Mouse (Mus musculus): Measurements from ENCODE around the gene Col11a1. TPM values are rescaled to one million over a fixed set of nuclear protein-coding genes. Genes with fewer than 3 reads are reported as not detected.

Col11a1 gene
- not detected in 2 replicates for polyA plus RNA-seq (2012; ENCODE audit: insufficient read depth, insufficient read length, low replicate concordance, missing spikeins)

GRCm38 (mm10) chr3:114029971-114030635 lies at the start of gene Col11a1:
Col11a1 (plus strand) TSS chr3:114030540.
- WGBS = 2% methylated on average over 19 of the region's 19 CpGs

DNA sequence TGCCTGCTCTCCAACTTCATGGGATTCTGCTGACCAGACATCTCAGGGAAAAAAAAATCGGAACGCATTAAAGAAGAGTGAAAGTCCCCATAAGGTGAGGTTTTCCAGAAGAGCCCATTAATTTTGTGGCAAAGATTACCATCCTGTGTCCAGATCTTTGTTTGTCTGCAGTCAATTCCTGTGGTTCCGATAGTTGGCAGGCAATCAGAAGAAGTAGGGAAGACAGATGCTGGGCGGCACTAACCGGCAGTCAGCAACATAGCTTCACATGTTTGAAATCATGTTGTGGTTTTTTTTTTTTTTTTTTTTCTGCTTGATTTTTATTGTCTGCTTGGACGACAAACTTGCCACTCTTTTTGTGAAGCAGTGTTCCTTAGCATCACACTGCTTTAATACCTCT lies 39.4 kb upstream of the Col11a1 start:
- TF ChIP-seq POLR2A (IDR thresholded peaks at IDR 0.05; ENCODE audit: insufficient read depth, low read depth, low read length) (no peak), CTCF (IDR thresholded peaks at IDR 0.05; ENCODE audit: insufficient read depth, low read depth, low read length) (no peak)

More at GRCm38 (mm10) chr3:114029971-114030635, at the start of gene Col11a1:
- peak within 1 kb of the TSS; percentile 72 for H3K4me3 ChIP-seq (ENCODE audit: insufficient read depth, low read depth, low read length)
- H3K4me1 ChIP-seq (ENCODE audit: control insufficient read depth, insufficient read depth, low read length) = peaks cover 12% of the 10 kb centered on the region
- TF ChIP-seq CTCF (IDR thresholded peaks at IDR 0.05; ENCODE audit: insufficient read depth, low read depth, low read length) = no peak
- TF ChIP-seq POLR2A (IDR thresholded peaks at IDR 0.05; ENCODE audit: insufficient read depth, low read depth, low read length) = no peak
- H3K27ac ChIP-seq (ENCODE audit: insufficient read depth, low read depth, low read length) = no peak within 1 kb of the TSS

GRCm38 (mm10) chr3:114030886-114031285 lies 546 bp downstream of the Col11a1 start:
- H3K4me1 ChIP-seq (ENCODE audit: control insufficient read depth, insufficient read depth, low read length) = peaks cover 12% of the 10 kb centered on the region
- peak overlapping the region; percentile 72 for H3K4me3 ChIP-seq (ENCODE audit: insufficient read depth, low read depth, low read length)
- TF ChIP-seq POLR2A (IDR thresholded peaks at IDR 0.05; ENCODE audit: insufficient read depth, low read depth, low read length) = no peak
- TF ChIP-seq CTCF (IDR thresholded peaks at IDR 0.05; ENCODE audit: insufficient read depth, low read depth, low read length) = no peak
- WGBS = 0% methylated on average over 9 of the region's 9 CpGs
- H3K27ac ChIP-seq (ENCODE audit: insufficient read depth, low read depth, low read length) = no peak overlapping the region

More for the DNA sequence above, 39.4 kb upstream of the Col11a1 start:
- Histone ChIP-seq H3K4me3 (ENCODE audit: insufficient read depth, low read depth, low read length) (no peak overlapping the region), H3K27ac (ENCODE audit: insufficient read depth, low read depth, low read length) (no peak overlapping the region), H3K4me1 (ENCODE audit: control insufficient read depth, insufficient read depth, low read length) (no peaks in the 10 kb centered on the region)
- WGBS = 74% methylated on average over 6 of the region's 6 CpGs

GRCm38 (mm10) chr3:114031351-114032213 lies 1.2 kb downstream of the Col11a1 start:
- TF ChIP-seq POLR2A (IDR thresholded peaks at IDR 0.05; ENCODE audit: insufficient read depth, low read depth, low read length) (no peak), CTCF (IDR thresholded peaks at IDR 0.05; ENCODE audit: insufficient read depth, low read depth, low read length) (no peak)
- under 1% methylated on average over 21 of the region's 21 CpGs for WGBS
- H3K27ac ChIP-seq (ENCODE audit: insufficient read depth, low read depth, low read length) = no peak overlapping the region
- H3K4me3 ChIP-seq (ENCODE audit: insufficient read depth, low read depth, low read length) = peak overlapping the region; percentile 51
- H3K4me1 ChIP-seq (ENCODE audit: control insufficient read depth, insufficient read depth, low read length) = peaks cover 12% of the 10 kb centered on the region

GRCm38 (mm10) chr3:114032333-114032732 lies 2.0 kb downstream of the Col11a1 start:
- TF ChIP-seq CTCF (IDR thresholded peaks at IDR 0.05; ENCODE audit: insufficient read depth, low read depth, low read length) = no peak
- no peak for TF ChIP-seq POLR2A (IDR thresholded peaks at IDR 0.05; ENCODE audit: insufficient read depth, low read depth, low read length)

GRCm38 (mm10) chr3:114052406-114052805 lies 22.1 kb downstream of the Col11a1 start:
- no peak overlapping the region for H3K27ac ChIP-seq (ENCODE audit: insufficient read depth, low read depth, low read length)
- no peak overlapping the region for H3K4me3 ChIP-seq (ENCODE audit: insufficient read depth, low read depth, low read length)
- no peak for TF ChIP-seq POLR2A (IDR thresholded peaks at IDR 0.05; ENCODE audit: insufficient read depth, low read depth, low read length)
- no peak for TF ChIP-seq CTCF (IDR thresholded peaks at IDR 0.05; ENCODE audit: insufficient read depth, low read depth, low read length)
- no peaks in the 10 kb centered on the region for H3K4me1 ChIP-seq (ENCODE audit: control insufficient read depth, insufficient read depth, low read length)

More at GRCm38 (mm10) chr3:114032333-114032732, 2.0 kb downstream of the Col11a1 start:
- 4% methylated on average over 4 of the region's 4 CpGs for WGBS
- H3K4me3 ChIP-seq (ENCODE audit: insufficient read depth, low read depth, low read length) = peak overlapping the region; percentile 51
- peaks cover 12% of the 10 kb centered on the region for H3K4me1 ChIP-seq (ENCODE audit: control insufficient read depth, insufficient read depth, low read length)
- no peak overlapping the region for H3K27ac ChIP-seq (ENCODE audit: insufficient read depth, low read depth, low read length)

GRCm38 (mm10) chr3:114053501-114053900 lies 23.2 kb downstream of the Col11a1 start:
- H3K4me3 ChIP-seq (ENCODE audit: insufficient read depth, low read depth, low read length) = no peak overlapping the region
- 85% methylated on average over 3 of the region's 3 CpGs for WGBS
- no peak for TF ChIP-seq POLR2A (IDR thresholded peaks at IDR 0.05; ENCODE audit: insufficient read depth, low read depth, low read length)
- TF ChIP-seq CTCF (IDR thresholded peaks at IDR 0.05; ENCODE audit: insufficient read depth, low read depth, low read length) = no peak
- H3K27ac ChIP-seq (ENCODE audit: insufficient read depth, low read depth, low read length) = no peak overlapping the region
- H3K4me1 ChIP-seq (ENCODE audit: control insufficient read depth, insufficient read depth, low read length) = no peaks in the 10 kb centered on the region

DNA sequence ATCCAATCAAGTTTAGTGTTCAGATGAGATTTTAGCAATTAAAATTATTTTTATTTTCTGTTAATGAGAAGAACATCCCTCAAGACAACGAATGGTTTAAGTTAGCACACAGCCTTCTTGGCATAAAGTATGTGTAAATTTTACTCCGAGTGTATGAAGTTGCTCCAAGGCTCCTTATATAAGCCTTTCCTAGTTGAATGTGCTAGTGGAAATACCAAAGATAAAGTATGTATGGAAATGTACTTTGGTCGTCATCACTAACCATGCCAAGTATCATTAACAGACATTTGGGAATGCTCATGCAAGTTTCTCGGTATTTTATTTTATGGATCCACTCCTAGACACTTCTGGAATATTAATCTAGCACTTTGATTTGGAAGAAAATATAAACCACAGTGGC lies 34.8 kb downstream of the Col11a1 start:
- Histone ChIP-seq H3K4me1 (ENCODE audit: control insufficient read depth, insufficient read depth, low read length) (no peaks in the 10 kb centered on the region), H3K27ac (ENCODE audit: insufficient read depth, low read depth, low read length) (no peak overlapping the region), H3K4me3 (ENCODE audit: insufficient read depth, low read depth, low read length) (no peak overlapping the region)
- WGBS = 65% methylated on average over 4 of the region's 4 CpGs
- TF ChIP-seq POLR2A (IDR thresholded peaks at IDR 0.05; ENCODE audit: insufficient read depth, low read depth, low read length) = no peak
- TF ChIP-seq CTCF (IDR thresholded peaks at IDR 0.05; ENCODE audit: insufficient read depth, low read depth, low read length) = no peak

- H3K27ac ChIP-seq (ENCODE audit: insufficient read depth, low read depth, low read length) = no peak overlapping the region
- H3K4me3 ChIP-seq (ENCODE audit: insufficient read depth, low read depth, low read length) = no peak overlapping the region
- no peaks in the 10 kb centered on the region for H3K4me1 ChIP-seq (ENCODE audit: control insufficient read depth, insufficient read depth, low read length)
- WGBS = 9% methylated on average over 4 of the region's 4 CpGs
- TF ChIP-seq CTCF (IDR thresholded peaks at IDR 0.05; ENCODE audit: insufficient read depth, low read depth, low read length) = no peak
- no peak for TF ChIP-seq POLR2A (IDR thresholded peaks at IDR 0.05; ENCODE audit: insufficient read depth, low read depth, low read length)
Measured at GRCm38 (mm10) chr3:114065587-114065986, 35.2 kb downstream of the Col11a1 start.
